Mouse (Mus musculus) midbrain, embryonic 11.5 days (tissue): ENCODE results near the gene Nr4a2. TPM values are rescaled to one million over a fixed set of nuclear protein-coding genes. Genes with fewer than 3 reads are reported as not detected.
A peak's percentile ranks its signal among the peaks of the same experiment; 100 is the strongest.

Experiments used
- ATAC-seq: fragments of 200-750 bp; cut with Nextera tagmentation; 2 replicates; pipeline ENCODE4 v1.8.0; 2017; ENCODE audit warnings: moderate TSS enrichment, moderate library complexity; ENCODE audit not compliant: low FRiP score
- DNase-seq: peaks from one replicate; pipeline ENCODE4 v3.0.0; 2015; ENCODE audit warnings: low spot score; ENCODE audit errors: missing footprints
- H3K27ac ChIP-seq: fragments of 300-500 bp; sonication (generic); 2 replicates; pipeline ENCODE4 v1.5.1; 2014; ENCODE audit warnings: low read depth, low read length
- H3K27me3 ChIP-seq: fragments of 300-500 bp; sonication (generic); 2 replicates; pipeline ENCODE4 v1.6.1; 2014; ENCODE audit warnings: mild to moderate bottlenecking, low read length, moderate library complexity, mixed read lengths; ENCODE audit not compliant: control insufficient read depth, insufficient read depth
- H3K36me3 ChIP-seq: fragments of 300-500 bp; sonication (generic); 2 replicates; pipeline ENCODE4 v1.6.1; 2014; ENCODE audit warnings: mild to moderate bottlenecking, low read length, moderate library complexity, mixed read lengths; ENCODE audit not compliant: control insufficient read depth, insufficient read depth
- H3K4me1 ChIP-seq: fragments of 300-500 bp; sonication (generic); 2 replicates; pipeline ENCODE4 v1.6.1; 2014; ENCODE audit warnings: low read length; ENCODE audit not compliant: control insufficient read depth, insufficient read depth
- H3K4me2 ChIP-seq: fragments of 300-500 bp; sonication (generic); 2 replicates; pipeline ENCODE4 v1.6.1; 2014; ENCODE audit warnings: mild to moderate bottlenecking, moderate library complexity
- H3K4me3 ChIP-seq: fragments of 300-500 bp; sonication (generic); 2 replicates; pipeline ENCODE4 v1.5.1; 2014; ENCODE audit warnings: low read depth, low read length
- H3K9ac ChIP-seq: fragments of 300-500 bp; sonication (generic); 2 replicates; pipeline ENCODE4 v1.6.1; 2014; ENCODE audit warnings: low read length
- H3K9me3 ChIP-seq: fragments of 300-500 bp; sonication (generic); 2 replicates; pipeline ENCODE4 v1.6.1; 2016; ENCODE audit warnings: low read length; ENCODE audit not compliant: control insufficient read depth
- WGBS: fragments of 180-500 bp; shearing (Covaris S2); extraction: QIAGEN DNeasy Blood & Tissue Kit; methylation state at CpG from one replicate; pipeline ENCODE4 v1.1.7; 2014; 5-methylcytosine and 5-hydroxymethylcytosine counted together
- polyA plus RNA-seq: library from polyadenylated mRNA; unstranded; fragments of >200 nt; fragmentation: Nextera tagmentation; extraction: Ambion mirVana; gene quantifications from 2 replicates; pipeline ENCODE4 v1.2.1, GENCODE M21; 2014

Nr4a2 gene
- polyA plus RNA-seq, 1 experiment from 2014 or later = 17.4 TPM

- peaks cover 91% of the 10 kb centered on the region for H3K27me3 ChIP-seq
- H3K27ac ChIP-seq = no peak overlapping the region
- ATAC-seq (no peak), DNase-seq (peak; percentile 91)
- H3K4me3 ChIP-seq = no peak overlapping the region
- H3K9ac ChIP-seq = no peak overlapping the region
- WGBS = 6% methylated on average over 7 of the region's 7 CpGs
- no peaks in the 10 kb centered on the region for H3K36me3 ChIP-seq
- no peak overlapping the region for H3K4me2 ChIP-seq
- H3K9me3 ChIP-seq = no peaks in the 10 kb centered on the region
- peaks cover 19% of the 10 kb centered on the region for H3K4me1 ChIP-seq
Observed at GRCm38 (mm10) chr2:57105401-57105800, 18.4 kb downstream of the Nr4a2 start.

GRCm38 (mm10) chr2:57104731-57105130, 19.1 kb downstream of the Nr4a2 start:
- H3K9ac ChIP-seq = no peak overlapping the region
- peaks cover 86% of the 10 kb centered on the region for H3K27me3 ChIP-seq
- H3K27ac ChIP-seq = no peak overlapping the region
- H3K36me3 ChIP-seq = no peaks in the 10 kb centered on the region
- H3K4me3 ChIP-seq = no peak overlapping the region
- ATAC-seq = no peak
- H3K9me3 ChIP-seq = no peaks in the 10 kb centered on the region
- DNase-seq = peak; percentile 95
- 3% methylated on average over 8 of the region's 8 CpGs for WGBS
- peaks cover 13% of the 10 kb centered on the region for H3K4me1 ChIP-seq
- no peak overlapping the region for H3K4me2 ChIP-seq

- H3K9me3 ChIP-seq = no peaks in the 10 kb centered on the region
- peaks cover 8% of the 10 kb centered on the region for H3K4me1 ChIP-seq
- H3K27ac ChIP-seq = no peak overlapping the region
- 0 out of 2 replicates have a peak, but pooled peaks have one; percentile 25 for ATAC-seq
- no peaks in the 10 kb centered on the region for H3K36me3 ChIP-seq
- peak; percentile 93 for DNase-seq
- peak overlapping the region; percentile 2; the same call in 1 of the 2 replicates for H3K4me3 ChIP-seq
- H3K4me2 ChIP-seq = peak overlapping the region; percentile 19; the same call in 1 of the 2 replicates
- peaks cover 80% of the 10 kb centered on the region for H3K27me3 ChIP-seq
- under 1% methylated on average over 26 of the region's 26 CpGs for WGBS
- no peak overlapping the region for H3K9ac ChIP-seq
Observed at GRCm38 (mm10) chr2:57103845-57104660, 19.8 kb downstream of the Nr4a2 start.

- ATAC-seq = peak; percentile 51
- WGBS = under 1% methylated on average over 36 of the region's 37 CpGs
Observed at GRCm38 (mm10) chr2:57102856-57103844, 20.7 kb downstream of the Nr4a2 start.

GRCm38 (mm10) chr2:57102091-57102855, 21.5 kb downstream of the Nr4a2 start:
- Histone ChIP-seq H3K27me3 (peaks cover 71% of the 10 kb centered on the region), H3K9me3 (no peaks in the 10 kb centered on the region), H3K27ac (no peak overlapping the region), H3K4me2 (peak overlapping the region; percentile 60), H3K36me3 (no peaks in the 10 kb centered on the region), H3K9ac (no peak overlapping the region), H3K4me1 (peaks cover 8% of the 10 kb centered on the region), H3K4me3 (peak overlapping the region; percentile 33)
- under 1% methylated on average over 51 of the region's 51 CpGs for WGBS
- DNase-seq (peak; percentile 93), ATAC-seq (peak; percentile 64)

More at GRCm38 (mm10) chr2:57102856-57103844, 20.7 kb downstream of the Nr4a2 start:
- Histone ChIP-seq H3K4me3 (peak overlapping the region; percentile 33), H3K4me1 (peaks cover 8% of the 10 kb centered on the region), H3K9me3 (no peaks in the 10 kb centered on the region), H3K4me2 (peak overlapping the region; percentile 60), H3K27me3 (peaks cover 74% of the 10 kb centered on the region), H3K27ac (no peak overlapping the region), H3K36me3 (no peaks in the 10 kb centered on the region), H3K9ac (no peak overlapping the region)
- DNase-seq = peak; percentile 95

- Histone ChIP-seq H3K9me3 (no peaks in the 10 kb centered on the region), H3K4me1 (peaks cover 8% of the 10 kb centered on the region), H3K27ac (no peak overlapping the region), H3K4me2 (no peak overlapping the region), H3K27me3 (peaks cover 58% of the 10 kb centered on the region), H3K36me3 (no peaks in the 10 kb centered on the region), H3K9ac (no peak overlapping the region), H3K4me3 (no peak overlapping the region)
- ATAC-seq = no peak
- DNase-seq = peak; percentile 81
- WGBS = 67% methylated on average over 3 of the region's 3 CpGs
Observed at GRCm38 (mm10) chr2:57100241-57100640, 23.6 kb downstream of the Nr4a2 start.

- H3K4me3 ChIP-seq = no peak overlapping the region
- no peak for ATAC-seq
- H3K27ac ChIP-seq = no peak overlapping the region
- DNase-seq = no peak
- H3K9ac ChIP-seq = no peak overlapping the region
- 81% methylated on average over 9 of the region's 9 CpGs for WGBS
- no peaks in the 10 kb centered on the region for H3K27me3 ChIP-seq
- no peaks in the 10 kb centered on the region for H3K4me1 ChIP-seq
- no peak overlapping the region for H3K4me2 ChIP-seq
- no peaks in the 10 kb centered on the region for H3K36me3 ChIP-seq
- H3K9me3 ChIP-seq = no peaks in the 10 kb centered on the region
Observed at GRCm38 (mm10) chr2:57072452-57072851, 51.4 kb downstream of the Nr4a2 start.

GRCm38 (mm10) chr2:57063480-57063879, 60.3 kb downstream of the Nr4a2 start:
- no peak overlapping the region for H3K4me2 ChIP-seq
- no peak for DNase-seq
- no peaks in the 10 kb centered on the region for H3K27me3 ChIP-seq
- H3K4me3 ChIP-seq = no peak overlapping the region
- no peak overlapping the region for H3K9ac ChIP-seq
- ATAC-seq = no peak
- 65% methylated on average over 1 of the region's 1 CpGs for WGBS
- H3K9me3 ChIP-seq = no peaks in the 10 kb centered on the region
- H3K27ac ChIP-seq = no peak overlapping the region
- no peaks in the 10 kb centered on the region for H3K4me1 ChIP-seq
- no peaks in the 10 kb centered on the region for H3K36me3 ChIP-seq
